Mouse (Mus musculus): ENCODE data around the gene Prkag2.

- TF ChIP-seq CTCF (IDR thresholded peaks at IDR 0.05; ENCODE audit: extremely low read depth, insufficient read depth, low read length) (no peak), POLR2A (IDR thresholded peaks at IDR 0.05; ENCODE audit: extremely low read depth, insufficient read depth, low read length) (no peak)
Measured at GRCm38 (mm10) chr5:25122534-25122933, 22.1 kb upstream of the Prkag2 start.

Data from cortical plate, adult 2 months (tissue).